Mouse (Mus musculus) limb, embryonic 14.5 days (tissue): ENCODE measurements around the gene Scgb2a2. TPM values are rescaled to one million over a fixed set of nuclear protein-coding genes. Genes with fewer than 3 reads are reported as not detected.
"Not testable (repeated sequence)": the region's sequence is repeated elsewhere in the genome, so short reads cannot be mapped to it uniquely, and the experiment has no call there.

Experiments
- ATAC-seq: fragments of 200-750 bp; cut with Nextera tagmentation; 2 replicates; pipeline ENCODE4 v1.8.0; 2017; ENCODE audit warnings: low read depth, moderate number of reproducible peaks, moderate TSS enrichment; ENCODE audit not compliant: low FRiP score
- DNase-seq: peaks from one replicate; pipeline ENCODE4 v3.0.0-alpha.2; 2015; ENCODE audit warnings: low spot score
- H3K27ac ChIP-seq: fragments of 300-500 bp; sonication (generic); replicated peaks from 2 replicates; pipeline ENCODE4 v1.5.1; 2014; ENCODE audit warnings: low read depth, mild to moderate bottlenecking, low read length, moderate library complexity, mixed read lengths
- H3K27me3 ChIP-seq: fragments of 300-500 bp; sonication (generic); 2 replicates; pipeline ENCODE4 v1.6.1; 2014; ENCODE audit warnings: low read length, mixed read lengths; ENCODE audit not compliant: control insufficient read depth, insufficient read depth
- H3K36me3 ChIP-seq: fragments of 300-500 bp; sonication (generic); 2 replicates; pipeline ENCODE4 v1.6.1; 2014; ENCODE audit warnings: mild to moderate bottlenecking, low read length, moderate library complexity, mixed read lengths; ENCODE audit not compliant: control insufficient read depth, insufficient read depth
- H3K4me1 ChIP-seq: fragments of 300-500 bp; sonication (generic); 2 replicates; pipeline ENCODE4 v1.6.1; 2014; ENCODE audit warnings: antibody characterized with exemption, low read length, mixed read lengths; ENCODE audit not compliant: control insufficient read depth, insufficient read depth
- H3K4me2 ChIP-seq: fragments of 300-500 bp; sonication (generic); replicated peaks from 2 replicates; pipeline ENCODE4 v1.6.1; 2014; ENCODE audit warnings: low read depth, mild to moderate bottlenecking, low read length, moderate library complexity; ENCODE audit not compliant: severe bottlenecking
- H3K4me3 ChIP-seq: fragments of 300-500 bp; sonication (generic); replicated peaks from 2 replicates; pipeline ENCODE4 v1.5.1; 2014; ENCODE audit warnings: low read length
- H3K9ac ChIP-seq: fragments of 300-500 bp; sonication (generic); 2 replicates; pipeline ENCODE4 v1.6.1; 2014; ENCODE audit warnings: mild to moderate bottlenecking, low read depth, low read length, moderate library complexity; ENCODE audit not compliant: severe bottlenecking
- H3K9me3 ChIP-seq: fragments of 300-500 bp; sonication (generic); 2 replicates; pipeline ENCODE4 v1.6.1; 2016; ENCODE audit warnings: low read length; ENCODE audit not compliant: control insufficient read depth
- POLR2A ChIP-seq: fragments of 200-500 bp; IDR thresholded peaks from 2 replicates; pipeline ENCODE4 v1.8.0; 2012; ENCODE audit warnings: inconsistent platforms, mild to moderate bottlenecking, moderate library complexity, borderline replicate concordance; ENCODE audit not compliant: insufficient read depth, insufficient read length; ENCODE audit errors: extremely low read depth
- WGBS: fragments of 180-500 bp; shearing (Covaris S2); extraction: QIAGEN DNeasy Blood & Tissue Kit; methylation state at CpG from one replicate; pipeline ENCODE4 v1.1.7; 2014; 5-methylcytosine and 5-hydroxymethylcytosine counted together
- microRNA-seq: library from miRNA; unstranded; fragments of <30 nt; microRNA quantifications from one replicate; pipeline ENCODE4, GENCODE M21; 2016
- polyA plus RNA-seq, 2 experiments: library from polyadenylated mRNA; depleted of rRNA in 1 of 2; stranded (reverse) in 1 of 2; unstranded in 1 of 2; fragments of >200 nt; fragmentation: Nextera tagmentation in 1 of 2; extraction: Ambion mirVana in 1 of 2; gene quantifications; 2 replicates each; pipeline versions ENCODE4 v1.2.1 to v1.2.3; 2012 to 2014

Scgb2a2 gene
- polyA plus RNA-seq, 2 experiments: not detected

DNA sequence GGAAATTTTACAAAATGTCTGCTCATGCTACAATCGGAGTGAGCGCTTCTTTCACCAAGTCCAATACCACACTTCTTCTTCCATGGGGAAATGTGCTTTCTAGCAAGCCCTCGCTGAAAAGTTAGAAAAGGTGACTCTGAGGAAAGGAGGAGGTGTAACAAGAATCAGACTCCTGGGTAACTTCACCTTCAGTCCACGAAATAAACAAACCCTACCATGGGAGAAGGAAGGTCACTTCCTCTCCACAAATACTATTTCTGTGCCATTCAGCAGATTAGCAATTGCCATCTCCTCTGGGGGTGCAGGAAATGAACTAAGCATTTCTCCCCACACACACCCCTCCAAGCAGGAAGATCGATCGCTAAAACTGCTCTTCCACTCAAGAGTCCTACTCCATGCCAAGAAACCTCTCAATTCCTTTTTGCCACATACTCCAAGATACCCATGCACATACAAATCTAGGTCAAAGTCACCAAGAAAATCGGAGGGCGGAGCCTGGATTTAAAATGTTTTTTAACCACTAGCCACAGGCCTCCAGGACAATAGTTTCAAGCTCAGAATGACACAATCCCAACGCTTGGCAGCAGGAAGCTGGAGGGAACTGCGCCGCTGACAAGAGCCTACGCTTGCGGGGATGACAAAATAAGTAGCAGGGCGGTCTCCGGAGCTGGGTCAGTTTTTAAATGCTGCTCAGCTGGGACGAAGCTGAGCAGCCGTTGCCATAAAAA is 51.1 kb downstream of the Scgb2a2 start:
- TF ChIP-seq POLR2A: no peak
- DNase-seq: no peak
- WGBS: 11% methylated on average over 17 of the region's 17 CpGs
- H3K36me3 ChIP-seq: peaks cover 22% of the 10 kb centered on the region
- peak overlapping the region; percentile 83 for H3K9ac ChIP-seq
- H3K27ac ChIP-seq: peak overlapping the region; percentile 86; the same call in 1 of the 2 replicates
- H3K4me1 ChIP-seq: peaks cover 23% of the 10 kb centered on the region
- peak overlapping the region; percentile 89 for H3K4me3 ChIP-seq
- ATAC-seq: no peak
- H3K4me2 ChIP-seq: peak overlapping the region; percentile 73
- H3K27me3 ChIP-seq: no peaks in the 10 kb centered on the region
- H3K9me3 ChIP-seq: no peaks in the 10 kb centered on the region

DNA sequence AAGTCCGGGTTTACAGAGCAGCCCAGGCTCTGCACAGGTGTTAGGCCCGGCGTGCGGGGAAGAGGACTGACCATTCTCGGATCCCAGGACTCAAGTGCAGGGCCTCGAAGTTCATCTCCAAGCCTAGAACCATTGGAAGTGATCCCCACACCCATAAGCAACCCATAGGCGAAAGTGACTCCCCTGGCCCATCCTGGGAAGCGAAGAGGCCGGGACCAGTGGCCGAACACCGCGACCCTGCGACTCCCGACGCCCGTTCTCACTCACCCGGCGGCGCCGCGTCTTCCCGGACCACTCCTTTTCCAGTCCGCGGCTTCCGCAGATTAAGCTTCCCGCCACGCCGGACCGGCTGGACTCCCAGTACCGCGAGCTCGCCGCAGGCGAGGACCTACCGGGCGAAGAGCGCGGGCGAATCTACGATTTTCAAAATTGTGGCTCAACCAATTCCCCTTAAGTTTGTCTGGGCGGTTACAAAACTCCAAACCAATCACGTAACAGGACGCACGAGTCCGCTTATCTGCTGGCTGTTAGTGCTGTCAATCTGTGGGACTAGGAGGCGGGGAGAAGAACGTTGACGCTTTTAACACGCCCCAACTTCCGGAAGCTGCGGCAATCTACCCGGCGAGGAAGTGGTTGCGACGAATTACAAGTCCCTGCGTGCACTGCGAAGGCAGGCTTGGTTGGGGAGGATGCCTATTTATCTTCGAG is 51.9 kb downstream of the Scgb2a2 start, which contains the start of gene Incenp:
TSS of gene Incenp (minus strand) at position 480 of the 708 bp plus-strand sequence.
- Histone ChIP-seq H3K4me2 (peak within 1 kb of the TSS; percentile 73), H3K4me1 (peaks cover 23% of the 10 kb centered on the region), H3K4me3 (peak within 1 kb of the TSS; percentile 89), H3K36me3 (peaks cover 15% of the 10 kb centered on the region), H3K9ac (peak within 1 kb of the TSS; percentile 83), H3K9me3 (no peaks in the 10 kb centered on the region), H3K27me3 (no peaks in the 10 kb centered on the region), H3K27ac (peak within 1 kb of the TSS; percentile 86)
- TF ChIP-seq POLR2A: peak; percentile 80; the same call in 1 of the 2 replicates
- ATAC-seq (peak; percentile 99), DNase-seq (peak; percentile 98)
- under 1% methylated on average over 57 of the region's 58 CpGs for WGBS

DNA sequence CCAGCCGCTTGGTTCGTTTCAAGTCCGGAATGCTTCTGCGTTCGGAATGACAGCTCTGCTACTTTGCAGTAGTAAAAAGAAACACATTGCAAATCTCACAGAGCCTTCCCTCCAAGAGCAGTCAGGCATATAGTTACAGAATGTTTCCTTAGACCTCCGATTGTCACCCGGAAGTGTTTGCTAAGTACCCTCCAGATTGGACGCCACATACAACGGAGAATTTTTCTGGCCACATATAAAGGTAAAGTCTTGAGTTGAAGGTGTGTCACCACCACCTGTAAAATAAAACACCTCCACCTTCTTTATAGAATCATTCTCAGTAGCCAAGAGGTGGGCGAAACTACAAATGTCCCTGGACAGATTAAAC is 52.4 kb downstream of the Scgb2a2 start:
- no peak for TF ChIP-seq POLR2A
- Histone ChIP-seq H3K4me3 (peak overlapping the region; percentile 89), H3K4me2 (peak overlapping the region; percentile 73), H3K27ac (peak overlapping the region; percentile 86), H3K27me3 (no peaks in the 10 kb centered on the region), H3K4me1 (peaks cover 23% of the 10 kb centered on the region), H3K9me3 (no peaks in the 10 kb centered on the region), H3K9ac (peak overlapping the region; percentile 43), H3K36me3 (peaks cover 10% of the 10 kb centered on the region)
- ATAC-seq: peak; percentile 77
- DNase-seq: no peak
- 9% methylated on average over 10 of the region's 10 CpGs for WGBS

DNA sequence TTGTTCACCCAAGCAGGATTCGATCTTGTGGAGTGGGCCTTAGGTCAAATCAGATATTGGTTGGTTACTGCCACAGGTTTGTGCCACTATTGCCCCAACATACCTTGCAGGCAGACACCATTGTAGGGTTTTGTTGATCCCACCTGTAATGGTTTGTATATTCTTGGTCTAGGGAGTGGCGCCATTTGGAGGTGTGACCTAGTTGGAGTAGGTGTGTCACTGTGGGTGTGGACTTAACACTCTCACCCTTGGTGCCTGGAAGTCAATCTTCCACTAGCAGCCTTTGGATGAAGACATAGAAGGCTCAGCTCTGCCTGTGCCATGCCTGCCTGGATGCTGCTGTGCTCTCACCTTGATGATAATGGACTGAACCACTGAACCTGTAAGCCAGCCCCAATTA is 53.3 kb downstream of the Scgb2a2 start:
- H3K4me2 ChIP-seq, H3K27me3 ChIP-seq, H3K4me3 ChIP-seq, H3K9ac ChIP-seq, H3K9me3 ChIP-seq, H3K36me3 ChIP-seq, ATAC-seq, H3K27ac ChIP-seq, DNase-seq: not testable (repeated sequence)
- peaks cover 23% of the 10 kb centered on the region for H3K4me1 ChIP-seq
- WGBS: 97% methylated on average over 2 of the region's 2 CpGs

Small RNAs within 50 kb of the gene (microRNA-seq; reads per million reads assigned to microRNA genes)
- not detected for gene Gm22369

Other genes starting within 250 kb of the Scgb2a2 start
- gene Incenp, start 52.0 kb downstream of the Scgb2a2 start, polyA plus RNA-seq (2012; rRNA removed): 52.7 and 60.2 TPM in 2 replicates
- gene Incenp, start 52.0 kb downstream of the Scgb2a2 start, polyA plus RNA-seq (2014; fragmentation: Nextera tagmentation; extraction: Ambion mirVana): 69.1 and 82.9 TPM in 2 replicates
- 663 and 670 TPM in 2 replicates for gene Fth1, start 133.0 kb downstream of the Scgb2a2 start, polyA plus RNA-seq (2012; rRNA removed)
- 1,538 and 1,580 TPM in 2 replicates for gene Fth1, start 133.0 kb downstream of the Scgb2a2 start, polyA plus RNA-seq (2014; fragmentation: Nextera tagmentation; extraction: Ambion mirVana)
- 1.5 and 1.7 TPM in 2 replicates for gene Best1, start 154.1 kb downstream of the Scgb2a2 start, polyA plus RNA-seq (2012; rRNA removed)
- gene Best1, start 154.1 kb downstream of the Scgb2a2 start, polyA plus RNA-seq (2014; fragmentation: Nextera tagmentation; extraction: Ambion mirVana): 1.5 and 1.9 TPM in 2 replicates
- 36.1 and 42.8 TPM in 2 replicates for gene Rab3il1, start 154.1 kb downstream of the Scgb2a2 start, polyA plus RNA-seq (2012; rRNA removed)
- gene Rab3il1, start 154.1 kb downstream of the Scgb2a2 start, polyA plus RNA-seq (2014; fragmentation: Nextera tagmentation; extraction: Ambion mirVana): 43.9 and 49.6 TPM in 2 replicates
- gene Fads3, start 194.0 kb downstream of the Scgb2a2 start, polyA plus RNA-seq (2012; rRNA removed): 40.8 and 57.7 TPM in 2 replicates
- gene Fads3, start 194.0 kb downstream of the Scgb2a2 start, polyA plus RNA-seq (2014; fragmentation: Nextera tagmentation; extraction: Ambion mirVana): 10.6 and 11.5 TPM in 2 replicates